8 mouse cellular contexts compared by ENCODE assay signal in the genomic region with DNA sequence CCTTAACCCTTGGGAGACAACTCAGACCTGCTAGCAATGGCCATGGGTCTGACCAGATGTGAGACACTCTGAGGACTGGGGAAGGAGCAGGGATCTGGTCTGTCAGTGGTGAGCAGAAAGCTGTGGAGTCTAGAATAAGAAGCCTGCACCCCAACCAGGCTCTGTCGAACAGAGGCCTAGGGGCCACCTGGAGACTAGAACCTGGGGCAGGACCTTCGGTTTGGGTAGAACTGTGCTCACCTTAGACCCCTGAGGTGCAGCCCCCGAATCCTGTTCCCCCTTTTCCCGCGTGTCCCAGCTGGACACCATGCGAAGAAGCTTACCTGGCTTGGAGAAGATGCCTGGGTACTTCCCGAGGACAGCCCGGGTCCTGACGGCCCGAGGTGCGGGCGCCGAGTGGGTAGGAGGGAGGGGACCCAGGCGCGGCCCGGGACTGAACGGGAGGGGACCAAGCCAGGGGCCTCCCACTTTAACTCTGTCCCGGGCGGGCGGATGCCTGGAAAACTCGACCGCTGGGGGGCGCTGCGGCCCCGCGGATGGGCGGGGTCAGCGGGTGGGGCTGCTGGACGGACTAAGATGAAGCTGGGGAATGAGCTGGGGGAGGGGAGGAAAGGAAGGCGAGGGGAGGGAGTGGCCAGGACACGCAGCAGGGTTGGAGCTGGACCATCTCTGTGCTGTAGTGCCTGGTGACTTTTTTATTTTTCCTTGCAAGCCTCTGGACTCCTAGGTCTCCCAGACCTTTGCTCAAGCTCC. TPM values are rescaled to one million over a fixed set of nuclear protein-coding genes. Genes with fewer than 3 reads are reported as not detected.
A peak's percentile ranks its signal among the peaks of the same experiment; 100 is the strongest.
DNase-seq lines count a peak whose midpoint lies in the region; ATAC-seq and TF ChIP-seq lines count a peak whose summit lies in the region.

A gene (minus strand): TSS at position 703 of the 753 bp plus-strand sequence.

- H3K4me1 ChIP-seq in forebrain, postnatal 0 days (ENCODE audit: insufficient read depth): no peaks in the 10 kb centered on the region
- no peaks in the 10 kb centered on the region; the same call in 1 of the 2 replicates for H3K4me1 ChIP-seq in lung, adult 2 months (ENCODE audit: control insufficient read depth, insufficient read depth, low read length)

- intact Hi-C loops in heart, postnatal 36 days (cut with DNase I): loop anchor here (1.0 to 5.0 kb wide), 3 partner anchors 105 to 176 kb away; a partner anchor contains a TSS

- no peaks in the 10 kb centered on the region for H3K27me3 ChIP-seq in forebrain, postnatal 0 days (ENCODE audit: insufficient read depth, low read length)

- DNase-seq in ES-CJ7 (ENCODE audit: low read depth, low spot score): peak; percentile 73
- DNase-seq in cerebellum, adult 11 months: peak; percentile 66
- DNase-seq in forebrain, postnatal 0 days: peak; percentile 44
- peak; percentile 95 for DNase-seq in heart, postnatal 36 days
- peak; percentile 52 to 84 for DNase-seq in layer of hippocampus, adult 2 months (ENCODE audit: low spot score in 2 of 2)
- DNase-seq in lung, adult 2 months: peak; percentile 81
- peak; percentile 18 for DNase-seq in retina, adult 2 months (ENCODE audit: low read depth, low spot score)
- DNase-seq in urinary bladder, adult 18-20 months (ENCODE audit: low spot score in 2 of 2): peak; percentile 79 to 91

- no peak within 1 kb of the TSS; the same call in 1 of the 2 replicates for H3K9ac ChIP-seq in forebrain, postnatal 0 days

- H3K9me3 ChIP-seq in forebrain, postnatal 0 days (ENCODE audit: low read length): no peaks in the 10 kb centered on the region

- H3K36me3 ChIP-seq in forebrain, postnatal 0 days (ENCODE audit: insufficient read depth): no peaks in the 10 kb centered on the region

- H3K27ac ChIP-seq in forebrain, postnatal 0 days (ENCODE audit: low read depth, low read length): no peak within 1 kb of the TSS
- H3K27ac ChIP-seq in layer of hippocampus, adult 2 months: no peak within 1 kb of the TSS

- H3K4me2 ChIP-seq in forebrain, postnatal 0 days (ENCODE audit: low read depth): peak within 1 kb of the TSS; percentile 48

- peak within 1 kb of the TSS; percentile 22 for H3K4me3 ChIP-seq in forebrain, postnatal 0 days (ENCODE audit: low read depth, low read length)
- peak within 1 kb of the TSS; percentile 44 for H3K4me3 ChIP-seq in layer of hippocampus, adult 2 months
- peak within 1 kb of the TSS; percentile 72 for H3K4me3 ChIP-seq in lung, adult 2 months (replicated peaks; ENCODE audit: extremely low read depth, low read depth, low read length)

- TF ChIP-seq CTCF in forebrain, postnatal 0 days (IDR thresholded peaks at IDR 0.05; ENCODE audit: low read depth): peak; percentile 65
- TF ChIP-seq CTCF in layer of hippocampus, adult 2 months (conservative IDR thresholded peaks at IDR 0.05): peak; percentile 81
- peak; percentile 23; the same call in 1 of the 2 replicates for TF ChIP-seq CTCF in lung, adult 2 months (IDR thresholded peaks at IDR 0.05; ENCODE audit: insufficient read depth, low read length)

- TF ChIP-seq POLR2A in lung, adult 2 months (IDR thresholded peaks at IDR 0.05; ENCODE audit: borderline replicate concordance, extremely low read depth, low read depth, low read length): peak; percentile 47; the same call in 1 of the 2 replicates

- 3% methylated on average over 27 of the region's 31 CpGs for WGBS in forebrain, postnatal 0 days
- WGBS in lung, adult 2 months: 2% methylated on average over 28 of the region's 31 CpGs

- peak; percentile 68 for ATAC-seq in forebrain, postnatal 0 days

RNA-seq across cellular contexts. Expression of the gene that starts here (rescaled TPM):
- 13.5 and 21.5 TPM in 2 replicates for total RNA-seq in forebrain, postnatal 0 days (2014; rRNA removed)
- 10.4 and 11.6 TPM in 2 replicates for polyA plus RNA-seq in forebrain, postnatal 0 days (2015; fragmentation: Nextera tagmentation; extraction: Ambion mirVana)
- 10 to 100 TPM; 78.2 to 87.8 TPM for total RNA-seq in heart, postnatal 36 days (2021)
- 1 to 10 TPM; 4.7 to 4.8 TPM for total RNA-seq in layer of hippocampus, adult 2 months (2021)
- 173 and 175 TPM in 2 replicates for polyA plus RNA-seq in lung, adult 2 months (2012; rRNA removed)

Comparison
In these comparisons a context has a peak if more than half of its experiments do, and no peak if none do; other contexts are left out.
1. RNA of the gene that starts here (polyA plus RNA-seq): 173 to 175 TPM in lung, adult 2 months; 10.4 to 11.6 TPM in forebrain, postnatal 0 days; every median in the first group is over 10 times any median in the second.
2. DNase-seq: peak in every context shown above with its lines; median percentile 95 in heart, postnatal 36 days; 85 in urinary bladder, adult 18-20 months; 81 in lung, adult 2 months; 73 in ES-CJ7; 68 in layer of hippocampus, adult 2 months; 66 in cerebellum, adult 11 months; 44 in forebrain, postnatal 0 days; 18 in retina, adult 2 months.
3. H3K4me3 ChIP-seq: peak in every context shown above with its lines; median percentile 72 in lung, adult 2 months; 44 in layer of hippocampus, adult 2 months; 22 in forebrain, postnatal 0 days.
4. CTCF ChIP-seq: peak in every context shown above with its lines; median percentile 81 in layer of hippocampus, adult 2 months; 65 in forebrain, postnatal 0 days; 23 in lung, adult 2 months.